Mouse (Mus musculus) skeletal muscle tissue, adult 2 months (tissue): ENCODE results near the gene Gm10964.
"Not testable (repeated sequence)": the region's sequence is repeated elsewhere in the genome, so short reads cannot be mapped to it uniquely, and the experiment has no call there.

ENCODE experiments used
- DNase-seq: peaks from one replicate; pipeline ENCODE4 v3.0.0-alpha.2; 2012; ENCODE audit warnings: low read depth, low spot score

Gene Gm10964

GRCm38 (mm10) chr3:103779183-103779582 is 40.0 kb downstream of the Gm10964 start:
- DNase-seq, result no peak

DNA sequence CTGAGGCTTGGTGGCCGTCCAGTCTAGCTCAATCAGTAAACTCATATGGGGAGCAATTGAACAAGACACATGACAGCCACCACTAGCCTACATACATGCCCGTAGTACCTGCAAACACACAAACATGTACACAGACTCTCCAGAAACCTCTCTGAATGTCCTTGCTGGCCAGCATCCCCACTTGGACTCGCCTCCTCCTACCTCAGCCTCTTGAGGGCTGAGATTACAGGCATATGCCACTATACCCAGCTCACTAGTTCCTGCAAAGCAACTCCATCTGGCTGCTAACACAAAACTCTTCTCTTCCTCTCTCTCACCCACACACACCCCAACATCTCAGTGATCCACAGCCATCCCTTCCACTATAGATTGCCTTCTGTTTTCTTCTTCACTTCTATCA is 41.1 kb downstream of the Gm10964 start:
- DNase-seq, result no peak

DNA sequence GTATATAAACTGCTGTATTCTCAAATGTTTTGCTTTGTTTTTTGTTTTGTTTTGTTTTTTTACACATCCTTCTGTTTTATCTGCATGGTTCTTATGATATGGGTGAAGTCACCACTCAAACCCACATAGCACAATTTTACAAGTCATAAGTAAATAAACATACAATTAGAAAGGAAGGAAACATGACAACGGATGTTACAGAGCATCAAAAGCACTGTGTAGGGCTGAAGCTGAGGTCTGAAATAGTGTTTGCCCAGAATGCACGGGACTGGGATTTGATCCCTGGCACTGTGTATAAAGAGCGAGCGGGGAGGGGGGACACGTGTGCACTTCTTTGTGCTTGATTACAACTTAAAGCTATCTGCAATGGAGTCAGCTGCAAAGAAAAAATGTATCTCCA is 41.6 kb downstream of the Gm10964 start:
- DNase-seq, result no peak

- no peak for DNase-seq
These were observed 43.9 kb downstream of the Gm10964 start for GRCm38 (mm10) chr3:103782844-103783609.

DNA sequence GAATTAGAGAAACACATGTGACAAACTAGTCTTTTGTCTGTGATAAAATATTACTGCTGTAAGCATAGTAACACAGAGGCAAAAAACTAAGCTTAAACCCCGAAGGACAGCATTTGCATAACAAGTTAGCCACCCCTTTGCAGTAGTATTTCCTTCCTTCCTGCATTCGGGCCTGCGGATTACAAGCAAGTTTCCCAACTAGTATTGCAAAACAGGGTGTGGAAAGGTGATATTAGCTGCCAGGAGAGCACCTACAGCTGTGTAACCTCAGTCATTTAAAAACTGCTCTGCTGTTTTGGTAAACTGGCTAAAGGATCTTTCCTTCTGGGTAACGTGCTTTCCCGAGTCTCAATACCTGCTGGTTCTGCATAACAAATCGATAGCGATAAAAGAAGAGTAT is 48.1 kb downstream of the Gm10964 start:
- DNase-seq, result no peak

- DNase-seq, result no peak
These were observed 49.9 kb downstream of the Gm10964 start for GRCm38 (mm10) chr3:103789096-103789495.

GRCm38 (mm10) chr3:103789891-103790345 is 50.8 kb downstream of the Gm10964 start:
- DNase-seq, result no peak

DNA sequence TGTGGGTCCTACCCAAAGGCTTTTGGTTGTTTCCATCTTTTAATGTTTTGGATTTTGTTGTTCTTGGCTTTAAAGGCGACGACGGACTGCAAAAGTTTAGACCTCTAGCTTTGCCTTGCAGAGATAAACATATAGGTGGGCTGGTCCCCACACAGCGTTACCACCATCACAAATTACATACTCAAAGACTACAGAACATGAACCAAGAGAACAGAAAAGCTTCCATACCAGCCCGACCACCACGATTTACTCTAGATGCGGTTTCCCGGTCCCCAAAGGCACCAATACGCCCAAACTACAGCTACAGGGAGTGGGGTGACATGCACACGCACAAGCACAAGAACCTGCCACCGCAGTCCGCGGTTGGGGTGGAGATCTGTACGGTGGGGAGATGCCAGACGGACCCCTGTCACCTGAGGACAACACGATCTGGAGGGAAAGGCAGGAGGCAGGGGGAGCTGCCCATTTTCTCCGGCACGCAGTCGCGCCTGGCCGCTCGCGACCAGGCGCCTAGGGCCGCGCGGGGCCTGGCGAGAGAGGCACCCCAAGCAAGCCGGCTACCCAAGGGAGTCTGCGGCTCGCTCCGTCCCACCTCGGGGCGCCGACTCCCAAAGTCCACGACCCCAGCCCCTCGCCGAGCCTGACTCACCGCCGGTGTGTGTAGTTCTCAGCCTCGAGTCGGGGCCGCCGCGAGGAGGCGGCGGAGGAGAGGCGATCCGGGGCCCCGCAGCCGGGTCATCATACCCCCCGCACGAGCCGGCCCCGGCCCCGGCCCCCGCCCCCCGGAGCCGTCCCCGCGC is 51.4 kb downstream of the Gm10964 start:
- DNase-seq, result no peak

- DNase-seq, result peak; percentile 86
These were observed 52.3 kb downstream of the Gm10964 start, which contains the start of gene Hipk1 for GRCm38 (mm10) chr3:103791230-103792110. Gene Hipk1, minus strand, starts transcription at chr3:103791563.

DNA sequence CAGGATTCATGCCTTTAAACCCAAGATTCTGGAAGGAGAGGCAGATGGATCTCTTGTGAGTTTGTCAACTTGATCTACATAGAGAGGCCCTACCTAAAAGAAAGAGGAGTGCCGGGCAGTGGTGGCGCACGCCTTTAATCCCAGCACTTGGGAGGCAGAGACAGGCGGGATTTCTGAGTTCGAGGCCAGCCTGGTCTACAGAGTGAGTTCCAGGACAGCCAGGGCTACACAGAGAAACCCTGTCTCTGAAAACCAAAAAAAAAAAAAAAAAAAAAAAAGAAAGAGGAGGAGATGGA is 52.9 kb downstream of the Gm10964 start:
- DNase-seq, result not testable (repeated sequence)

DNA sequence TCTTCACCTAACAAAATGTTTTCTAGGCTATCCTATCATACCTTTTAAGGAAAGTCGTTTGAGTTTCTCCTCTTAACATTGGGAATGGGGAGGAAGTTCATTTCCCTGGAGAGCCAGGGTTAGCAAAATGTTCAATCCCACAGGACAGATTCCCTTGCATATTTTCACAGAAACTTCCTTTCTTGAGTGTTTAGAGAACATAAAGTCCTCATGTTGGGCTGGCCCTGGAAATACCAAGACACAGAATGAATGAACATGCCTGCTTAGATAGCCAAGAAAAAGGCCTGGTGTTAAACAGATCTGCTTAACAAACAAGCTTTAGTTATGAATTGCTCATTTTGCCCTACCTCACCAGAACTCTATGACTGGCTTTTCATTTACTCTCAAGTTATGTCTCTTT is 53.4 kb downstream of the Gm10964 start:
- DNase-seq, result no peak
